Mouse (Mus musculus) frontal cortex, postnatal 10 days (tissue): ENCODE results near the gene Gm37240.

ENCODE experiments used
- DNase-seq, 2 experiments: peaks; one replicate each; pipeline ENCODE4 v3.0.0; 2022; ENCODE audit warnings: low spot score in 2 of 2, mixed read lengths in 1 of 2

Gene Gm37240

DNA sequence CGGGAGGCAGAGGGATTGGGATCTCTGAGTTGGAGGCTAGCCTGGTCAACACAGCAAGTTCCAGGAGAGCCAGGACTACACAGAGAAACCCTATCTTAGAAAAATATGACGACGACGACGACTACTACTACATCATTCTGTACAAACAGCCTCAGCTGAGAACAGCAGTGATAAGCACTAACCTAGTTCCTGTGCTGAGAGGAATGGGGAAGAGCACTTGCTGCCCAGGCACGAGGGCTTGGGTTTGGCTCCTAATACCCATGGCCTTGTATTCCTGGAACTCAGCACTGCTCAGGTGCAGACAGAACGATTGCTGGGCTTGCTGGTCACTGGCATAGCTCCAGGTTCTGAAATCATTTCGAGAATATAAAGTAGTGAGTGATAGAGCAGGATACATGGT, 1178.2 kb downstream of the Gm37240 start:
- DNase-seq: no peak

GRCm38 (mm10) chr3:84708469-84708868, 1178.8 kb downstream of the Gm37240 start:
- no peak for DNase-seq

DNA sequence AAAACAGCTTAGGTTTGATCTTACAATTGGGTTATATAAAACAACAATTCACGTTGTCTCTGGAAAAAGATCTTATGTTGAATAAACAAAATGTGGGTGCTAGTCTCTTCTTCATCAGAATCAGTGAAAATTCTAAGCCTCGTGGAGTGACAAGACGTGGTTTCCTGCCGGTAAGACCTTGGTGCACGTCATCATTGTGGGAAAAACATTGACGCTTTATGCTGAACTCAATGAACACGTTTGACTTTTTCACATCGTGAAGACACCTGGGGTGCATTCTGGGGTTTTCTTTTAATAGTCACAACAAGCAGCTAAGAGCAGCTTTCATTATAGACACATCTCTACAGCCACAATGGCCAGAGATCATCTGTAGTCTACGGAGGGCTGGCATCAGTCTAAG, 1182.1 kb downstream of the Gm37240 start:
- DNase-seq: no peak

DNA sequence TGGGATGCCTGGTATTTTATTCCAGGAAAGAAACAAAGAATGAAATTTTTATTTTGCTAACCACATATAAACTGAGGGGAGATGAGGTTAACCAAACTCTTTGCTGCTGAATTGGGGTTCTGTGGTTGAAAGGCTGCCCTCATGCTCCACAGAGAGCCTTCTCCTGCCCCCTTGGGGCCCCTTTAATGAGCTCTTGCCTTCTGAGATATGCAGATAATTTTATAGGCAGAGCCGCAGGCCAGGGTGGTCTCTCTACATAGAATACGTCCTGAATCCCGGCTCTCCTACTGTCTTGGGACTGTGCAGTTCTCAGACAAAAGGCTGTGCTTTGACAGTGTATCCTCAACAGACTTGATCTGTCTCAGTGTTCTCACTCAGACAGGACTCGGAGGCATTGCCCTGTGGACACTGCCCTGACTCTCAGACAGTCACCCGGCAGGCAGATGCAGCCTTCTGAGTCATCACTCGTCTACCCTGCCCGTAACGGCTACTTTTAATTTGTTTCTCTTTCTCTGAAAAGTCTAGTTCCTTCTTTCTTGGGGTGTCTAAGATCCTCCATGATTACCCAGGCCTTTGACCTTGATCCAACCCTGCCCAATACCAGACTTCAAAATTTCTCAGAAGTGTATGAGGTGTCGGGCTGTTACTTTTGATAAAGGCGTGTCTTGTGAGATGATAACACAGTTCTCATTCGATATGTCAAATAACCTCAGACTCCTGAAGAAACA, 1184.1 kb downstream of the Gm37240 start:
- DNase-seq: no peak

DNA sequence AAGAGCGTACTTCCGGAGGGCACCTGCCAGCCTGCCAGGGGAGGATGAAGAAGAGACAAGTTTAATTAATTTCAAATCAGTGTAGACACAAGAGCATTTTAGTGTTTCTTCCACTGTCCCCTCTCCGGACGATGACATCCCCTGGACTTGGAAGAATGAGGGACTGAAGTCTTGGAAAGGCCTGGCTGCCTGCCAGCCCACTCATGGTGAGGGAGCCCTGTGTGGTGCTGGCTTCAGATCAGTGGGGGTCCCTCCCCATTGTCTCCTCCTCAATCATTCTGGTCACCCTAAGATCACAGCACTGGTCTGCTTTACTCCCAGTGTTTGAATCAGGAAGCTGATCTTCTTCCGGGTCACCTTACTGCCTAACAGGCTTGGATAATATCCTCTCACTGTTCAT, 1185.4 kb downstream of the Gm37240 start:
- DNase-seq: no peak

DNA sequence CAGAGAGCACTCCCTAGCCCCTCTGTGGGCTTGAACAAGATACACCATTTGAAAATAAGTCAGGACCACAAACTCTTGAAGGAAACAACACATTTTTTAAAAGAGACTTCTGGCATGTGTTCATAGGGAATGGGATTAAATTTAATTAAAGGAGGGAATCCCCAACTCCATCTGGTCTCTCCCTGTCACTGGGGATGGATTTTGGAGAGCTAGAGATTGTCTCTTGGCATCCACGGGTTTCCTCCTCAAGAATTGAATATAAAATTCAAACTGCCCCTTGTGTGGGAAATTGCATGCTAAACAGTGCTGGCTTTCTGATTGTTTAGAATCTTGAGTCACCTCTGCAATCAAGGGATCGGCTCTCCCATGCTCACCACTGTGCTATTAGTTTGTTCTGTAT, 1185.8 kb downstream of the Gm37240 start:
- DNase-seq: no peak

GRCm38 (mm10) chr3:84696428-84696917, 1190.8 kb downstream of the Gm37240 start:
- DNase-seq: no peak

- DNase-seq: no peak
Observed at GRCm38 (mm10) chr3:84695867-84696361, 1191.4 kb downstream of the Gm37240 start.

DNA sequence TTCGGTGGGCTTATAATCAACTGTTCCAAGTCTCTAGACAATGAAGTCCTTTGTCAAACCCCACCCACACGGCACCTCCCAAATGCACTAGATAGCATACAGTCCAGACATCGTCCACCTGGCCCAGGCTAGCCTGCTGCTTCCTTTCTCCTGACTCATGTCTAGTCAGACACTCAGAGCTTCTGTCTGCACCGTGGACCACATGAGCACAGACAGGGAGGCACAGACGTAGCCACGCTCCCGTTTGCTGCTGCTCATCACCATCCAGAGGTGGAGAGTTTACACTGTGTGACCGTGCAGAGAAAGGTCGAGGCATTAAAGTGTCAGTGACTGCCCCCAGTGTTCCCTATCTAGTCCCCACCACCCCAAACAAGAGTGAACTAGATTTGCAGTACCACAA, 1191.9 kb downstream of the Gm37240 start:
- DNase-seq: no peak

GRCm38 (mm10) chr3:84693886-84694285, 1193.4 kb downstream of the Gm37240 start:
- DNase-seq: no peak

DNA sequence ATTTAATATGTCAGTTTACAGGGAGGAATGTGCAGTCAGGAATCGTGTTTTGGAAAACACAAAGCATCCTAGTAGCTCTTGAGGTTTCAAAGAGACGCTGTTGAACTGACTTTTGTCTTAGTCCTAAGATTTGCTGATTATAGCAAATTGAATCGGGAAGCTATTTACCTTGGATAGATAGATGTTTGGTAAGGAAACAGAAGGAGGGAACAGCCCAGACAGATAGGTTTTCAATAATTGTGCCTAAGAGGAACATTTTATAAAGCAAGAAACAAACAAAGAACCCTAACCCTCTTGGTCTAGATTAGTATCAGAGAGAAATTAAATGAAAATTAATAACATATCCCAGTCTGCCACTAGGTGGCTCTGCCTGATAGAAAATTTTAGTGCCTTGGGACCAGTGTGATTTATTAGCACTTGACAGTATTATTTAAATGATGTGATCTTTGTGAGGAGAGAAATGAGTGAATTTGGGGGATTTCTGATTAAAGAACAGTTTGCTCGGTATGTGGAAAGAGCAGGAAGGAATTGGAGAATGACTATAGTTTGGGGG, 1194.6 kb downstream of the Gm37240 start:
- no peak for DNase-seq

DNA sequence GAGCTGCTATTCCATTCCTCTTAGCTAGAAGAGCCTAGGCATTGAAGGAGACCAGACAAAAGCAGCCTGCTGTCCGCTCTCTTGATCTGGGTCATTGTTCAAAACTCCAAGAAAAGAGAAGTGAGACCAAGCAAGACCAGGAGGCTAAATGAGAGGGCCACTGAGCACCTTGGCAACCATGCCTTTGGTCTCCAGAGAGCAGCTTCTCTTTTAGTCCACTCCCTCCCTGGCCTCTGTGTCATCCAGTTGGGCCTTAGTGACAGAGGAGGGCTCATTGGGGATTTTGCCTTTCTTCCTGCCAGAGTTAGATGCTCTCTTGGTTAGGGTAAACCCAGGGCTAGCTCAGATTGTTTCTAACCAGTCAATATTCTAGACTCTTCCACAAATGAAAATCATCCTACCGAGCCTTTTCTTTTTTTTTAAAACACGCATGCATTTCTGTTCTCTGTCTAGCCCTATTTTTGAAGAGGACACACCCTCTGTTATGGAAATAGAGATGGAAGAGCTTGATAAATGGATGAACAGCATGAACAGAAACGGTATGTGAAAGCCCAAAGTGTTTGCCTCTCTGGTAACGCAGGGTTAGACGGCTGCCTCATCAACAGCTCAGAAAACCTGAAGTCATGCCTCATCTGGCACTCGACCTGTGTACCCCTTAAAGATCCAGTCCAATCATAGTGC, 1197.1 kb downstream of the Gm37240 start:
- DNase-seq: no peak

- DNase-seq: no peak
Observed at GRCm38 (mm10) chr3:84689656-84690055, 1197.7 kb downstream of the Gm37240 start.

DNA sequence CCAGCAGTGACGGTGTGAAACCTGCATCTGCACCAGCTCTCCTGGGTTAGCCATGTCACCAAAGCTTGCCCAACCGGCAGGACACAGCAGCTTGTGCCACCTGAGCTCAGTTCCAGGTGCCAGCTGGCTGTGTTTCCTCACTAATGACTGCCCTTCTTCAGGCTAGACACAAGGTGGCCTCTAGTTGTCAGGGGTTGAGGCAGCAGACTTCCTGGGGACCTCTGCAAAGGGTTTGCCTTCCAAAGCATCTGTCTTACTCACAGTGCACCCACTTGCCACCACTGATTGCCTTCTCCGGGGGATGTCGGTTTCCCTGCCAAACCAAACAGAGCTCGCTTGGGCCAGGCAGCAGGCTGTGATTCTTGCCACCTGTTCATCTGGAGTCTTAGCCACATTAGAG, 1199.1 kb downstream of the Gm37240 start:
- no peak for DNase-seq

- no peak for DNase-seq
Observed at GRCm38 (mm10) chr3:84687488-84687846, 1199.9 kb downstream of the Gm37240 start.

- DNase-seq: no peak
Observed at GRCm38 (mm10) chr3:84686799-84687487, 1200.4 kb downstream of the Gm37240 start.

- no peak for DNase-seq
Observed at GRCm38 (mm10) chr3:84686294-84686672, 1201.0 kb downstream of the Gm37240 start.

DNA sequence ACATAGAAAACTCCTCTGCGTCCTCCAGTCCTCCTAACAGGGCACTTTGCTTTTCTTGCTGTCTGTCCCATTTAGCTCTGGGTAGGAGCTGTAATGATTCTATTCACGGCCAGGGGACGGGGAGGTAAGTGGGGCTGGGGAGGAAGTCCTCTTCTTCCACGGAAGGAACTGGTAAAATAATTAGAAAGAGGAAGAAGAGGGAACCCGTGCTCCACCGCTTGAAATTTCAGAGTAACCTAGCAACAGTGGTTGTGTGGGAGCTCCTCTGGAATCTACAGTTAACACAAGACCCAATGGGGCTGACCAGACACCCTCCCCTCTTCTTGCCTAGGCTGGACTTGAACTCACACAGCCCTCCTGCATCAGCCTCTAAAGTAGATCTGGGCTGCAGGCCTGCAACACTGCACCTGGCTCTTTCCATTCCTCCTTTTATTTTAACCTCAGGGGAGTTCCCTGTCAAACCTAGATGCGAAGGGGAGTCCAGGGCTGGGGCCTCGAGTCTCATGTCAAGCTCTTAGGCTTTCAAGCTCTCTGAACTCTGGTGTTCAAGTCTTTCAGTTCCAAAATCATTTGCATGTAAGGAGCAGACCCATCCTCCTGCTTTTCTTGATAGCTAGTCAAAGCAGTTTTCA, 1201.5 kb downstream of the Gm37240 start:
- no peak for DNase-seq

GRCm38 (mm10) chr3:84683788-84684187, 1203.5 kb downstream of the Gm37240 start:
- DNase-seq: no peak

DNA sequence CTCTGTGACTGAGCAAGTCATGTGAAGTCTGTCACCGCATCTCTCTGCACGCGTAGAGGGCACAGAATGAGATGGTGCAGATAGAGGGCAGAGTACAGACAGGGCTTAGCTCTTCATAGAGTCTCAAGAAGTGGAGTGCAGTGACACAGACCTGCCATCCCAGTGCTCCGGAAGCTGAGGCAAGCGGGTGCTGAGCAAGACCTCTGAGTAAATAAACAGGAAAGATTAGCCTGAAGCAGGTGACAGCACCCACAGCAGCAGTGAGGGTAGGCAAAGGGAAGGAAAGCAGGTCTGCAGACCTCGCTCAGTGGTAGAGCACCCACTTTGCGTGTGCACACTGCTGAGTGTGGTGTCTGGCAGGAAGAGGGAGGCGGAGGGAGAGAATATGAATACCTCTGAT, 1205.6 kb downstream of the Gm37240 start:
- DNase-seq: no peak

DNA sequence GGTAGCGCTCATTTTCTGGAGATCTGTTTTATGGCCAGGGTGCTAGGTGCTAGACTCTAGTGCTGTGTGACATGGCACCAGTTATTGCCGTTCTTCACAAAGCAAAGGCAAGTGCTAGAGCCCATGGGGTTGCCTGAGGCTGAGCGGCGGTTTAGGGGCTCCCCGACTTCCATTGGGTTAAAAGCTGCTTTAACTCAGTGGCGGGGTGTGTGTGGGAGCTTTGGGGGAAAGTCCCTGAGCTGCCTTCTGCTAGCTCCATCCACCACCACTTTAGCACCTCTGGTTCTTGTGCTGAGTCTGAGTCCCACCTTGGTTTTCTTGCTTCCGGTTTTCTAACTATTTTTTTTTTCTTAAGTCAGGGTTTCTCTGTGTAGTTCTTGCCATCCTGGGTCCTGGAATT, 1207.3 kb downstream of the Gm37240 start:
- DNase-seq: no peak

GRCm38 (mm10) chr3:84679542-84679941, 1207.8 kb downstream of the Gm37240 start:
- DNase-seq: no peak
